Mouse (Mus musculus): ENCODE results near the gene Phf20.
"Not testable (repeated sequence)": the region's sequence is repeated elsewhere in the genome, so short reads cannot be mapped to it uniquely, and the experiment has no call there.

Gene Phf20

DNA sequence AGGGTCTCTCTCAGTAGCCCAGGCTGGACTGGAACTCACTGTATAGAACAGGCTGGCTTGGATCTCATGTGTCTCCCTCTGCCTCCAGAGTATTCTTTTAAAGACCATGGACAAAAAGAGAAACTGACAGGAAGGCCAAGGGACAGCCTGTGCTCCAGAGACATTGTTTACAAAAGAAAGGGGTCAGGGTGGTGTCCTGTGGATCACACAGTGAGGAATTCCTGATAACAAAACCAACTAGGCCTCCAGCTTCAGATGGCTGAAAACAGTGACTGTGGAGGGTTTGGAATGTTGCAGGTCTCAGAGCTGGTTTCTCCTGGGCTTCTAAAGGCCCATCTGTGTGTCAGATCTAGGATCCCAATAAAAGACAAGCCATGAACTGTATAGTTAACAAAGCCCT is 1.7 kb upstream of the Phf20 start:
- in situ Hi-C loops (cut with MboI; ENCODE audit: low pct_unique_long_range_greater_than_20kb in 1 of 2, low sequenced_read_pairs in 2 of 2, unreplicated experiment in 1 of 2) = no loop called here

DNA sequence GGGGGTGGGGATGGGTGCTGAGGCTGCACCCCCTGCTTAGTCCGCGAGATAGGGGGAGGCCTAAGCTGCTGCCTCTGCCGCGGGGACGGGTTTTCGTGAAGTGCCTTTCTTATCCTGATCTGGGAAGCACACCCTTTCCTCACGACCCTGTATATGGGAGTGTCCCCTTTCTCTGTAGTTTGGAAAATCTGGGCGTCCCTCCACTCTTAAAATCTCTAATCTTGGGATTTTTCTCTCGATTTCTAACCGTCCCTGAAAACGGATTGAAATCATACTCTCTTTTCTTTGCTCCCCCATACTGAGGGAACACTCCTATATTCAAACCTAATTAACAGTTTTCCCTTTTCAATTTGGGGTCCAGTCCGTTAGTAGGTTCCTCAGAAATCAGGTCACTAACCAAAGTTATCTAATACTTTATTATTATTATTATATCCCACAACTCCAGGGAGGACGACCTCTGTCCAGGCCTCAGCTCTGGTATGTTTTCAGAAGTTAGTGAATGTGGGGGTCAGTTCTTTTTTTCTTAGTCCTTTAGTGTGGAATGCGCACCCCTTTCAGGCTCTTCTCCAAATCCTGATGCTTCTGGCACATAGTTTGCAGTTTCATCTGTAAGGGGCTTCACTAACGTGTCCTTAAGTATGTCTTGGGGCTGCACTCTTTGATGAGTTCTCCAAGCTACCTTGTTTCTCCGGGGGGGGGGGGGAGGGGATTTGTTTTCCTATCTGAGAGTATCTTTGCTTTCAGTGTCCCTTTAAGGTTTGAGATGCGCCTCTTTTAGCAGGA is 1.1 kb downstream of the Phf20 start:
- in situ Hi-C loops (cut with MboI; ENCODE audit: low pct_unique_long_range_greater_than_20kb in 1 of 2, low sequenced_read_pairs in 2 of 2, unreplicated experiment in 1 of 2) = no loop called here

DNA sequence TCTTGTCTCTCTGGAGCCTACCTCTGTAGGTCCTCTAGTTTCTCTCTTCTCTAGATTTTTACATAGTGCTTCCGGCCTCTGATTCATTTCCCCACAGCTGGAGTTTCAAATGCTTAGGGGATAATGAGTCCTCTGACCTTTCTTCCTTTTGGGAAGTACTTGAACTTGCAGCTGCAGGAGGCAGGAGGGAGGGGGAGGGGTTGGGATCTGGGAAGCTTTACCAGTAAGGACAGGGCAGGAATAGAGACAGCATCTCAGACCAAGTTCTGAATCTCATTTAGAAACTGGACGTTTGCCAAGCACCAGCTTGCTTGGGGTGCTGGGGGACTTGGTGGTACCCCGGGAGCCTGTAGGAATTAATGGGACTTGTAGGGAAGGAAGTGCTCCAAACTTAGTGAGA is 3.7 kb downstream of the Phf20 start:
- in situ Hi-C loops (cut with MboI; ENCODE audit: low pct_unique_long_range_greater_than_20kb in 1 of 2, low sequenced_read_pairs in 2 of 2, unreplicated experiment in 1 of 2) = no loop called here

DNA sequence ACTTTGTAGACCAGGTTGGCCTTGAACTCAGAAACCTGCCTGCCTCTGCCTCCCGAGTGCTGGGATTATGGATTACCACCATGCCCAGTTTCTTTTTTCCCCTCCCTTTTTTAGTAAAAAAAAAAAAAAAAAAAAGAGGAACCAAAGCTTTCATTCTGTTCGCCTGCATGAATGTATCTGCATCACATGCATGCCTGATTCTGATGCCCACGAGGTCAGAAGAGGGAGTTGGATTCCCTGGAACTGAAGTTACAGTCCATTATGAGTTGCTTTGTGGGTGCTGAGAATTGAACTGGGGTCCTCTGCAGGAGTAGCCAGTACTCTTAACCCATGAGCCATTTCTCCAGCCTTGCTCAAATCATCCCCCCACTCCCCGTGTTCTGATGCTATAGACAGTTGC is 5.2 kb downstream of the Phf20 start:
- in situ Hi-C loops (cut with MboI; ENCODE audit: low pct_unique_long_range_greater_than_20kb in 1 of 2, low sequenced_read_pairs in 2 of 2, unreplicated experiment in 1 of 2) = no loop called here

DNA sequence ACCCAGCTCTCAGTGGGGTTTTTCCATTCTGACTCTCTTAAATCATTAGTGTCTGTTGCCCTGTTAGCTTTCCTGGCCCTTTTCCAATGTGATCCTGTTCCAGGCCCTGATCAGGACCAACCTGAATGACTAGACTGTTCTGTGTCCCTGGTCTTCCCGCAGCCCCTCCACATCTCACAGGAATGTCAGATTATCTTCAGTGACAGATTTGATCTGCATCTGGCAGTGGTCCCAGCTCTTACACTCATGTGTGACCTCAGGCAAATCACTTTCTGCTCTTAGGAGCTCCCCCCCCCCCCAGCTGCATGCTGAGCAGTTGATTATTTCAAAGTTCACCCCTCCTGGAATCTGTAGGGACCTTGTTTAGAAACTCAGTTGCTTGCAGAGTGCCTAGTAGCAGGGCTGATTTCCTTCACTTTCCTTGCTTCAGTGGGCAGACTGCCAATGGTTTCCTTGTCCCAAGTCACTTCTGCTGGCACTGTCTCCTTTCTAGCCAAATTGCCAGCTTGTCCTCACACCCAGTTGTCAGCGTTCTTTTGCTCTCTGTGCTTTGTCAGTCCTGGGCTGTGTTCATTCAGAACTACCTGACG is 6.7 kb downstream of the Phf20 start:
- in situ Hi-C loops (cut with MboI; ENCODE audit: low pct_unique_long_range_greater_than_20kb in 1 of 2, low sequenced_read_pairs in 2 of 2, unreplicated experiment in 1 of 2) = no loop called here

DNA sequence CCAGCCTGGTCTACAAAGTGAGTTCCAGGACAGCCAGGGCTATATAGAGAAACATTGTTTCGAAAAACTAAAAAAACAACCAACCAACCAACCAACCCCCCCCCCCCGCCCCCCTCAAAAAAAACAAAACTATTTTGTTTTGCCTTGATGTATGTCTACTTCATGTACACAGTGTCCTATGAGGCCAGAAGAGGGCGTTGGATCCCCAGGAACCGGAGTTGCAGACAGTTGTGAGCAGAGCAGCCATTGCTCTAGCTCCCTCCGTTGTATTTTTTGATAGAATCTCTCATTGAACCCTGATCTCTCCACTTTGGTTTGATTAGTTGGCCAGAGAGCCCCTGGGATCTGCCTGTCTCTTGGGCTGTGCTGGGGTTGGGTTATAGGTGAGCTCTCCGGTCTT is 7.7 kb downstream of the Phf20 start:
- in situ Hi-C loops (cut with MboI; ENCODE audit: low pct_unique_long_range_greater_than_20kb in 1 of 2, low sequenced_read_pairs in 2 of 2, unreplicated experiment in 1 of 2) = no loop called here

DNA sequence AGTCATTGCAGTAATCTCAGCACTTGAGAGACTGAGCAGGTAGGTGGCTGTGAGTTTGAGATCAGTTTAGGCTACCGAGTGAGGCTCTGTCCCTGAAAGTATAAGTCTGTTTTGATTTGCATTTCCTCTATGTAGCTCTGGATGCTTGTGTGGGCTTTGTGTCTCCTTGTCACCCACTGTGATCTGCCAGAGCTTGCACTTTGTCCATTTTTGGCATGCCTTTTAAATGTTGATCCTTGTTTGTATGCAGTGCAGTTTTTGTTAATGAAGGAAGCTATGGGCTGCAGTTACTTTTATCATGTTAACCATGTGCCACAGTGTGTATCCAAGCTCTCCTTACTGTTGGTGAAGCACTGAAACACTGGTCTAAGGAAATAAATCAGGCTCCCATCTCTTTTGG is 21.5 kb downstream of the Phf20 start:
- in situ Hi-C loops (cut with MboI; ENCODE audit: low pct_unique_long_range_greater_than_20kb in 1 of 2, low sequenced_read_pairs in 2 of 2, unreplicated experiment in 1 of 2) = no loop called here

DNA sequence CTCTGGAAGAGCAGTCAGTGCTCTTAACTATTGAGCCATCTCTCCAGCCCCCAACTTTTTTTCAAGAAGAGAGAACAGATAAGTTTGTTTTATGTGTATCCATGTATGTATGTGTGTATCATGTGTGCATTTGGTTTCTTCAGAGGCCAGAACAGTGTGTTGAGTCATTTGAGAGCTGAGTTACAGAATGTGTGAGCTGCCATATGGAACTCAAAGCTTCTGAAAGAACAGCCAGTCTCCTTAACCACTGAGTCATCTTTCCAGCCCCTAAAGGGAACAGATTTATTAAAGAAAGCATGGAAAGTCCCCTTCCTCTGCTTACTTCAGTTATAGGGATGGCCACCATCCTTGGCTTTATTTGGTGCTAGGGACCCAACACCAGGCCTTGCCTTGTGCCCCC is 25.8 kb downstream of the Phf20 start:
- in situ Hi-C loops (cut with MboI; ENCODE audit: low pct_unique_long_range_greater_than_20kb in 1 of 2, low sequenced_read_pairs in 2 of 2, unreplicated experiment in 1 of 2) = no loop called here

DNA sequence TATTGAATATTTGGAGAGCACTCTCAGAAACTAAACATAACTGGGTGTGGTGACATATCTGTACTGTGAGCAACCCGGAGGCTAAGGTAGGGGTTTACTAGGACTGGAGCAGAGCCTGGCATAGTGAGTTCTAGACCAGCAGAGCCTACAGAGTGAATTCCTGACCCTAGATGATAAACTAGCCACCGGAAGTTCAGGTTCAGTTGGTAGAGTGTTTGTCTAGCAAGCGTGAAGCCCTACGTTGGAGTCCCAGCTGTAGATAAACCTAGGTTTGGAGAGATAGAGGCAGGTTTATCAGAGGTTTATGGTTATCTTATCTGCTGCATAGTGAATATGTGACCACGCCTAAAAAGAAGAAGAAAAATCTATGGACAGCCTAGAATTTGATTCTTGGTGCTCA is 27.8 kb downstream of the Phf20 start:
- in situ Hi-C loops (cut with MboI; ENCODE audit: low pct_unique_long_range_greater_than_20kb in 1 of 2, low sequenced_read_pairs in 2 of 2, unreplicated experiment in 1 of 2) = no loop called here

DNA sequence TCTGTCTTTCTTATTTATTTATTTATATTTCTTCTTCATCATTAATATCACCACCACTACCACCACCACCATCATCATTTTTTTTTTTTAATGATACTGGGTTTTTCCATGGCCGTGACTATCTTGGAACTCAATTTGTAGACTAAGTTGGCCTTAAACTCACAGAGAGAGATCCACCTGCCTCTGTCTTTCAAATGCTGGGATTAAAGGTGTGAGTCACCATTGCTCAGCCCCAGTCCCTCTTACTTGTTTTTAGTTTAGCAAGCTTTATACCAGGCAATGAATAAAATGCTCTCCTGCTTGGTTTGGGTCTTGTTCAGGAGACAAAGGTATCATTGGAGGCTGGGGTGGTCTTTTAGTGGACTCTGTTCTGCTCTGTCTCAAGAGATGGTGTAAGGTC is 31.4 kb downstream of the Phf20 start:
- in situ Hi-C loops (cut with MboI; ENCODE audit: low pct_unique_long_range_greater_than_20kb in 1 of 2, low sequenced_read_pairs in 2 of 2, unreplicated experiment in 1 of 2) = no loop called here

DNA sequence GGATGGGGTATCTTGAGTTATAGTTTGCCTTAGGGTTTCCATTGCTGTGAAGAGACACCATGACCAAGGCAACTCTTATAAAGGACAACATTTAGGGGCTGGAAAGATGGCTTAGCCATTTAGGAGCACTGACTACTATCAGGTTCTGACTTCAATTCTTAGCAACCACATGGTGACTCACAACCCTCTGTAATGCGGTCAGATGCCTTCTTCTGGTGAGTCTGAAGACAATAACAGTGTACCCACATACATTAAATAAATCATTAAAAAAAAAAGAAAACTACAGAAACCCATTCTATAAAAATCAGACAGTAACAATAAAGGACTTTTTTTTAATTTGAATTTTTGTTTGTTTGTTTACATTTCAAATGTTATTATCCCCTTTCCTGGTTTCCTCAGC is 32.9 kb downstream of the Phf20 start:
- in situ Hi-C loops (cut with MboI; ENCODE audit: low pct_unique_long_range_greater_than_20kb in 1 of 2, low sequenced_read_pairs in 2 of 2, unreplicated experiment in 1 of 2) = no loop called here

DNA sequence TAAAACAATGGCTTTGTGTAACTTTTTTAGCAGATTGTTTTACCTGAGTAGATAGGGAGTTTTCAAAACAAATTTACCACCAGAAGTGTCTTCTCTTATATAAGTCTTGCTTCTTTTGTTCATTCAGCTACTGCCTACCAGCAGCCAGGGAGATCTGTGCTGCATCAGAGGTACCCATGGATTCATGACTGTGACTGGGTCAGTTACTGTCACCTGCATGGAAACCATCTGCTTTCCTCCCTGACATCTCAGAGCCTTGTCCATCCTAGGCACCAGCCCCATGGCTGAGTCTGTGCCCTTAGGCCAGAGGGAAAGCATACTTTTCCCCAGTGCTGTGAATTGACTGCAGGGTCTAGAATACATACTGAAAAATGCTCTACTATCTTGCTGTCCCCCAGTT is 35.1 kb downstream of the Phf20 start:
- in situ Hi-C loops (cut with MboI; ENCODE audit: low pct_unique_long_range_greater_than_20kb in 1 of 2, low sequenced_read_pairs in 2 of 2, unreplicated experiment in 1 of 2) = no loop called here

DNA sequence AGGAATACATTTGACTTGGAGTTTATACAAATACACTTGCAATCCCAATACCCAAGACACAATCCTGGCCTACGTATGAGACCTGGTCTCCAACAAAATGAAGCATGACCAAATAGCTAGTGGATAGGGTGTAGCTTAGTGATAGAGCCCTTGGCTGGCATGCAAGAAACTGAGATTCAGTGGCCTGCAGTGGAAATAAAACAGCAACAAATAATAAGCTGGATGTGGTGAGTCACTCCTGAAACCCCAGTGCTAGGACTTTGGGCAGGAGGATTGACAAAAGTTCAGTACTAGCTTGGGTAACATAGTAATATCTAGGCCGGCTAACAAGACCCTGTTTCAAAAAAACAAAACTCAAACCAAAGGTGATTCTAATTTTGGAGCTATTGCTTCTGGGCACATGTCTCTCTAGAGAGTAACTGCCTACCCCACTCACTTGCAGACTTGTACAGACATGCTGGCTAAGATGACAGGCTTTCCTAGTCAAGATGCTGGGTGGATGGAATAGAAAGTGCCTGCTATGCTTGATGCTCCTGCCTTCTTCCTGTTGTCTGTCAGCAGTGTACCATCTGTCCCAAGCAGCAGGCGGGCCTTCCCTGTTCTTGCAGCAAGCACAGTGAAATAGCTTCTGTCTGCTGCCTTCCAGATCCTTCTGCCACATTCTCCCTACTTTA is 37.1 kb downstream of the Phf20 start:
- in situ Hi-C loops (cut with MboI; ENCODE audit: low pct_unique_long_range_greater_than_20kb in 1 of 2, low sequenced_read_pairs in 2 of 2, unreplicated experiment in 1 of 2) = no loop called here

DNA sequence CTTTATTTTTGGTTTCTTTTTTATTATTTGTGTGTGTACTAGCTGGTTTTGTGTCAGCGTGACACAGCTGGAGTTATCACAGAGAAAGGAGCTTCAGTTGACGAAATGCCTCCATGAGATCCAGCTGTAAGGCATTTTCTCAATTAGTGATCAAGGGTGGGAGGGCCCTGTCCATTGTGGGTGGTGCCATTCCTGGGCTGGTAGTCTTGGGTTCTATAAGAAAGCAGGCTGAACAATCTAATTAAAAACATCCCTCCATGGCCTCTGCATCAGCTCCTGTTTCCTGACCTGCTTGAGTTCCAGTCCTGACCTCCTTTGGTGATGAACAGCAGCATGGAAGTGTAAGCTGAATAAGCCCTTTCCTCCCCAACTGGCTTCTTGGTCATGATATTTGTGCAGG is 37.8 kb downstream of the Phf20 start:
- in situ Hi-C loops (cut with MboI; ENCODE audit: low pct_unique_long_range_greater_than_20kb in 1 of 2, low sequenced_read_pairs in 2 of 2, unreplicated experiment in 1 of 2) = not testable (repeated sequence)

DNA sequence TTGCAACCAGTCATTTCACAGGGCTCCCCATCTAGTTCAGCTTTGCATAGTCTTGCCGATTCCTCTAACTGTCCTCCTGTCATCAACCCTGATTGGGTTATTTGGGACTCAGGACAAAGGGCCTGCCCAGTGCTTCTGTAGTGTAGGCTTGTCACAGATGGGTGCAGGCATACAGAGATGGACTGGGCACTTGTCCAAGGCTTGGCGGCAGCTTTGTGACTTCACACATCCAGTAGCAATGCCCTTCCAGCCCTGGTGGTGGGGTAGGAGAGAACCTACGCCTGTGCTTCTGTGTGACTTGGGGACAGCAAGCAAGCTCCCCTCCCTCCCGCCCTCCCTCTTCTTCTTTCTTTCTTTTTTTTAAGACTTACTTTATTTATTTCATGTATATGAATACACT is 39.6 kb downstream of the Phf20 start:
- in situ Hi-C loops (cut with MboI; ENCODE audit: low pct_unique_long_range_greater_than_20kb in 1 of 2, low sequenced_read_pairs in 2 of 2, unreplicated experiment in 1 of 2) = no loop called here

DNA sequence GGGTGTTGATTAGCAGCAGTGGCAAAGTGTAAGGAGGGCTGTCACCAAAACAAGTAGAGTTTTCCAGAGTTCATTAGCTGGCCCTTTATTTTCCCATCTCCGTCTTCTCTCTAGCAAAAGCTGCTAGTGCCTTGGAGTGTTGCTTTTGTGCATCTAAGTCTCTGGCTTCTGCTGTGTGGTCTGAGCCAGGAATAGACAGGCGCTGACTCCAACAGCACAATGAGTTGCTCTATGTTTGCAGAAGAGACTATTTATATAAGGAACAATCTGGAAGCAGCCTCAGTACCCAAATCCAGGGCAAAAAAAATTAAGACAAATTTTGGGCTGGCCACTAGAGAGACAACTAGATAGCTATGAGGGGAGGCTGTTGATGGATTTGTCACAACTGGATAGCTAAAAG is 45.4 kb downstream of the Phf20 start:
- in situ Hi-C loops (cut with MboI; ENCODE audit: low pct_unique_long_range_greater_than_20kb in 1 of 2, low sequenced_read_pairs in 2 of 2, unreplicated experiment in 1 of 2) = no loop called here

DNA sequence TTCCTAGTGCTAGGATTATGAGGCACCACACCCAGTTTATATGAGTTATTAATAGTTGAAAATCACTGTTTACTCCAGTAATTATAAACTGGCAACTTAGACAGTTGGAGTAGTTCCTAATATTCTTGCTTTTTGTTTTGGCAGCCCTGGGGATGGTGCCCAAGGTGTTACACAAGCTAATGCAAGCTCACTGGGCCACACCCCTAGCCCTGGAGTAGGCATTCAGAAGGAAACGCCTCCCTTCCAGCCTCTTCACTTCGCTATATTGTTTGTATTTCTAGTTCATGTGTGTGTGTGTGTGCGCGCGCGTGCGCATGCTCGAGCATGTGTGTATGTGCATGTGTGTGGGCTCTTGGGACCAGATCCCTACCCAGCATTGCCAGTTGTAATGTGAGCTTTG is 46.7 kb downstream of the Phf20 start:
- in situ Hi-C loops (cut with MboI; ENCODE audit: low pct_unique_long_range_greater_than_20kb in 1 of 2, low sequenced_read_pairs in 2 of 2, unreplicated experiment in 1 of 2) = no loop called here

DNA sequence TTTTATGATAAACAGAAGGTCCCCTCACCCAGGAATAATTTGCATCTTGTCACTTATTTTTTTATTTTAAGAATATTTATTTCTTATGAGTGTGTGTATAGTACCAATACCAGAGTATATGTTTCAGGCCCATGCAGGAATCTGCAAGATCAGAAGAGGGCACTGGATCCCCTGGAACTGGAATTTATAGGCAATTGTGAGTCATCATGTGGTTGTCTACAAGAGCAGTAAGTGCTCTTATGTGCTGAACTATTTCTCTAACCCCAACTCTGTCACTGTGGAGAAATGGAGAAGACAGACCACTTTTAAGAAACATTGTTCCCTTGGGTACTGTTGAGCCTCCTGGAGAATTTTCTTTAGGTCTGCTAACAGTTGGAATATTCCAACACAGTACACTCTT is 51.3 kb downstream of the Phf20 start:
- in situ Hi-C loops (cut with MboI; ENCODE audit: low pct_unique_long_range_greater_than_20kb in 1 of 2, low sequenced_read_pairs in 2 of 2, unreplicated experiment in 1 of 2) = no loop called here

DNA sequence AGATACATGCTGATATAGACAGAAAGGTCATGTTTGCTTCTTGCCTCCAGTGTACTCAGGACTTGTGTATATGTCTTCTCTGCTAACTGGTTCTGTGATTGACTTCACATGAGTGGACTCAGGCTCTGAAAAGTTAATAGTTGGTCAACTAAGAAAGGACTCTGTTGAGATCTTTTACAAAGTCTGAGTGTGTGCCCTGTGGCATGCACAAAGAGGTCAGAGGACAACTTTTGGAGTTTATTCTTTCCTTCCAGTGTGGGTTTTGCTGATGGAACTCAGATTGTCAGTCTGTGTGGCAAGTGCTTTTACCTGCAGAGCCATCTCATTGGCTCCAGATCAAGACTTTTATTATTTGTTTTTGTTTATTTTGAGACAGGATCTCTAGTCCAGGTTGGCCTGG is 54.5 kb downstream of the Phf20 start:
- in situ Hi-C loops (cut with MboI; ENCODE audit: low pct_unique_long_range_greater_than_20kb in 1 of 2, low sequenced_read_pairs in 2 of 2, unreplicated experiment in 1 of 2) = no loop called here

DNA sequence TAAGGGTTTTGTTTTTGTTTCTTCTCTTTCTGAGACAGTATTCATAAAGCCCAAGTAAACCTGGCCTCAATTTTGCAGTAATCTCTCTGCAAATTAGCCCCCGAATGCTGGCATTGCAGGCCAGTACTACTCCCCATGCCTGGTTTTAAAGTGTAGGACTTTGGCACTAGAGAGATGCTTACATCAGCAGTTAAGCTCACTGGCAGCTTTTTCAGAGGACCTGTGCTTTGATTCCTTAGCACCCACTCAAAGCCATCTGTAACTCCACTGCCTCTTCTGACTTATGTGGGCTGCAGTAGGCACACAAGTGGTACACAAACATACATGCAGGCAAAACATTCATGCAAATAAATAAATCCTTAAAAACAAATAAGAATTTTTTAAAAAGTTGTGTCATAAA is 55.0 kb downstream of the Phf20 start:
- in situ Hi-C loops (cut with MboI; ENCODE audit: low pct_unique_long_range_greater_than_20kb in 1 of 2, low sequenced_read_pairs in 2 of 2, unreplicated experiment in 1 of 2) = no loop called here
